Mouse (Mus musculus) midbrain, postnatal 0 days (tissue): ENCODE results near the gene Adamts8. TPM values are rescaled to one million over a fixed set of nuclear protein-coding genes. Genes with fewer than 3 reads are reported as not detected.

ENCODE experiments used
- ATAC-seq: fragments of 200-750 bp; cut with Nextera tagmentation; 2 replicates; pipeline ENCODE4 v1.8.0; 2017; ENCODE audit warnings: moderate number of reproducible peaks, mild to moderate bottlenecking, moderate TSS enrichment, moderate library complexity; ENCODE audit not compliant: low FRiP score
- DNase-seq: peaks from one replicate; pipeline ENCODE4 v3.0.0-alpha.2; 2015; ENCODE audit warnings: low spot score
- H3K27ac ChIP-seq: fragments of 300-500 bp; sonication (generic); 2 replicates; pipeline ENCODE4 v1.5.1; 2014; ENCODE audit warnings: low read depth, mild to moderate bottlenecking, low read length, mixed read lengths
- H3K27me3 ChIP-seq: fragments of 300-500 bp; sonication (generic); 2 replicates; pipeline ENCODE4 v1.6.1; 2014; ENCODE audit warnings: low read length, control low read depth, mixed read lengths; ENCODE audit not compliant: insufficient read depth
- H3K36me3 ChIP-seq: fragments of 300-500 bp; sonication (generic); 2 replicates; pipeline ENCODE4 v1.6.1; 2014; ENCODE audit warnings: low read length, control low read depth, mixed read lengths; ENCODE audit not compliant: insufficient read depth
- H3K4me1 ChIP-seq: fragments of 300-500 bp; sonication (generic); 2 replicates; pipeline ENCODE4 v1.6.1; 2014; ENCODE audit warnings: mild to moderate bottlenecking, control low read depth, antibody characterized with exemption, low read length, mixed read lengths; ENCODE audit not compliant: insufficient read depth
- H3K4me2 ChIP-seq: fragments of 300-500 bp; sonication (generic); 2 replicates; pipeline ENCODE4 v1.6.1; 2014; ENCODE audit warnings: low read depth, mild to moderate bottlenecking, low read length, mixed read lengths; ENCODE audit not compliant: poor library complexity, severe bottlenecking
- H3K4me3 ChIP-seq: fragments of 300-500 bp; sonication (generic); 2 replicates; pipeline ENCODE4 v1.5.1; 2014; ENCODE audit warnings: low read depth, mild to moderate bottlenecking, low read length, moderate library complexity
- H3K9ac ChIP-seq: fragments of 300-500 bp; sonication (generic); replicated peaks from 2 replicates; pipeline ENCODE4 v1.6.1; 2014; ENCODE audit warnings: mild to moderate bottlenecking, low read length, moderate library complexity, mixed read lengths; ENCODE audit not compliant: poor library complexity, severe bottlenecking
- H3K9me3 ChIP-seq: fragments of 300-500 bp; sonication (generic); 2 replicates; pipeline ENCODE4 v1.6.1; 2016; ENCODE audit warnings: low read length, control low read depth
- CTCF ChIP-seq: IDR thresholded peaks from 2 replicates; pipeline ENCODE4 v1.5.1; 2016; ENCODE audit warnings: antibody characterized with exemption, mild to moderate bottlenecking
- WGBS: fragments of 180-500 bp; shearing (Covaris S2); extraction: QIAGEN DNeasy Blood & Tissue Kit; methylation state at CpG from one replicate; pipeline ENCODE4 v1.1.7; 2014; 5-methylcytosine and 5-hydroxymethylcytosine counted together
- polyA plus RNA-seq: library from polyadenylated mRNA; unstranded; fragments of >200 nt; fragmentation: Nextera tagmentation; extraction: Ambion mirVana; gene quantifications from 2 replicates; pipeline ENCODE4 v1.2.1, GENCODE M21; 2015
- total RNA-seq: library from RNA; depleted of rRNA; stranded (reverse); fragments of >200 nt; gene quantifications from 2 replicates; pipeline ENCODE4 v1.2.3, GENCODE M21; 2014

Adamts8 gene
- total and polyA plus RNA-seq, 2 experiments from 2014 or later = 1.2 to 3.0 TPM

DNA sequence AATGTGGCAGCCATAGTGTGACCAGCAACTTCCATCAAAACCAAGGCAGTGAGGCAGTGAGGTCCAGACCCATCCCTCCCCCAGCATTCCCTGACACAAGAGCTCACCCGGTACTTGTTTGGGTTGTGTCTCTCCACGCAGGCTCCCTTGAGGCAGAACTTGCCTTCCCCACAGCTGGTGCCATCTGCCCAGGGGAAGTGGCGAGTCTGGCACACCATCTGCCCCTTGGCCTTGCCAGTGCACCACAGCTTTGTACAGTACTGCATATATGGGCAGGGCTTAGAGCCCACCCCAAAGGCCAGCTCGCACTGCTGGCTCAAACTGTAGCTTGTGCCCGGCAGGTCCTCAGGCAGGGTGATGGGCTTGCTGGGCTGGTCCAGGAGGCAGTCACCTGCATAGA, 31.9 kb upstream of the Adamts8 start:
- H3K27ac ChIP-seq = no peak overlapping the region
- ATAC-seq = no peak
- no peak for DNase-seq
- WGBS = 92% methylated on average over 5 of the region's 5 CpGs
- no peaks in the 10 kb centered on the region for H3K9me3 ChIP-seq
- no peak overlapping the region for H3K9ac ChIP-seq
- H3K27me3 ChIP-seq = no peaks in the 10 kb centered on the region
- no peak overlapping the region for H3K4me2 ChIP-seq
- 0 out of 2 replicates have a peak, but pooled peaks cover 9% of the 10 kb centered on the region for H3K36me3 ChIP-seq
- H3K4me3 ChIP-seq = no peak overlapping the region
- TF ChIP-seq CTCF = no peak
- no peaks in the 10 kb centered on the region for H3K4me1 ChIP-seq

GRCm38 (mm10) chr9:30912161-30912560, 30.2 kb upstream of the Adamts8 start:
- no peak for DNase-seq
- H3K9me3 ChIP-seq = no peaks in the 10 kb centered on the region
- H3K36me3 ChIP-seq = 0 out of 2 replicates have a peak, but pooled peaks cover 9% of the 10 kb centered on the region
- H3K4me1 ChIP-seq = no peaks in the 10 kb centered on the region
- no peak for TF ChIP-seq CTCF
- H3K9ac ChIP-seq = no peak overlapping the region
- no peak overlapping the region for H3K27ac ChIP-seq
- ATAC-seq = no peak
- no peak overlapping the region for H3K4me2 ChIP-seq
- WGBS = 73% methylated on average over 3 of the region's 3 CpGs
- H3K27me3 ChIP-seq = no peaks in the 10 kb centered on the region
- H3K4me3 ChIP-seq = no peak overlapping the region

- Histone ChIP-seq H3K27me3 (no peaks in the 10 kb centered on the region), H3K9me3 (no peaks in the 10 kb centered on the region), H3K4me3 (no peak overlapping the region), H3K36me3 (0 out of 2 replicates have a peak, but pooled peaks cover 9% of the 10 kb centered on the region), H3K4me1 (no peaks in the 10 kb centered on the region), H3K4me2 (no peak overlapping the region), H3K9ac (no peak overlapping the region), H3K27ac (no peak overlapping the region)
- 65% methylated on average over 3 of the region's 3 CpGs for WGBS
- TF ChIP-seq CTCF = no peak
- DNase-seq (no peak), ATAC-seq (no peak)
Observed at GRCm38 (mm10) chr9:30913429-30913828, 28.9 kb upstream of the Adamts8 start.

DNA sequence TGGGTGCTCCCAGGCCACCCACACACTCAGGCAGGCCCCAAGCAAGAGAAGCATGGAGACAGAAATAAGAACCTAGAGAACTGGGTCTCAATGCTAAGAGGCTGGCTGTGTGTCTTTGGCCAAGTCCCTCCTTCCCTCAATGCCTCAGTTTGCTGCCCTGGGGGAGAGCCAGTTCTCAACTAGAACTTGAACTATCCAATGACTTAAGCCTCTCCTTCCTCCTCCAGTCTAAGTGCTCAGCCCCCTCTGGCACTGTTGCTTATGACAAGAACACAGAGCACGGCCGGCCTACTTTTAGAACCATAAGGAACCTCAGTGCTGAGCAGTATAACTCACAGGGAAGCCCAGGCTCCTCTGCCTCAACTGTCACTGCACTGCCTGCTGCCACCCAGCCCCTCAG, 28.1 kb upstream of the Adamts8 start:
- no peak overlapping the region for H3K27ac ChIP-seq
- H3K4me2 ChIP-seq = no peak overlapping the region
- H3K9ac ChIP-seq = no peak overlapping the region
- ATAC-seq = no peak
- TF ChIP-seq CTCF = no peak
- no peaks in the 10 kb centered on the region for H3K27me3 ChIP-seq
- no peak overlapping the region for H3K4me3 ChIP-seq
- 0 out of 2 replicates have a peak, but pooled peaks cover 9% of the 10 kb centered on the region for H3K36me3 ChIP-seq
- no peaks in the 10 kb centered on the region for H3K9me3 ChIP-seq
- no peak for DNase-seq
- 81% methylated on average over 2 of the region's 2 CpGs for WGBS
- H3K4me1 ChIP-seq = no peaks in the 10 kb centered on the region

- 85% methylated on average over 6 of the region's 6 CpGs for WGBS
- Histone ChIP-seq H3K36me3 (no peaks in the 10 kb centered on the region), H3K27ac (no peak overlapping the region), H3K4me2 (no peak overlapping the region), H3K9ac (no peak overlapping the region), H3K27me3 (no peaks in the 10 kb centered on the region), H3K4me1 (no peaks in the 10 kb centered on the region), H3K9me3 (no peaks in the 10 kb centered on the region), H3K4me3 (no peak overlapping the region)
- ATAC-seq (no peak), DNase-seq (no peak)
- no peak for TF ChIP-seq CTCF
Observed at GRCm38 (mm10) chr9:30916266-30916968, 25.9 kb upstream of the Adamts8 start.

GRCm38 (mm10) chr9:30918466-30919356, 23.7 kb upstream of the Adamts8 start:
- Histone ChIP-seq H3K4me1 (no peaks in the 10 kb centered on the region), H3K27ac (no peak overlapping the region), H3K27me3 (no peaks in the 10 kb centered on the region), H3K9me3 (no peaks in the 10 kb centered on the region), H3K9ac (no peak overlapping the region; the same call in 1 of the 2 replicates), H3K4me2 (peak overlapping the region; percentile 45), H3K36me3 (no peaks in the 10 kb centered on the region), H3K4me3 (peak overlapping the region; percentile 20)
- DNase-seq = no peak
- TF ChIP-seq CTCF = no peak
- 37% methylated on average over 12 of the region's 12 CpGs for WGBS
- no peak for ATAC-seq
